Mouse (Mus musculus) neural tube, embryonic 12.5 days (tissue): ENCODE results near the gene Tmem132b. TPM values are rescaled to one million over a fixed set of nuclear protein-coding genes. Genes with fewer than 3 reads are reported as not detected.
A peak's percentile ranks its signal among the peaks of the same experiment; 100 is the strongest.
"Not testable (repeated sequence)": the region's sequence is repeated elsewhere in the genome, so short reads cannot be mapped to it uniquely, and the experiment has no call there.

Experiments used
- ATAC-seq: fragments of 200-750 bp; cut with Nextera tagmentation; 2 replicates; pipeline ENCODE4 v1.8.0; 2017; ENCODE audit warnings: low read depth, mild to moderate bottlenecking, moderate TSS enrichment, moderate library complexity; ENCODE audit not compliant: low FRiP score
- H3K27ac ChIP-seq: fragments of 300-500 bp; sonication (generic); 2 replicates; pipeline ENCODE4 v1.5.1; 2016
- H3K27me3 ChIP-seq: fragments of 300-500 bp; sonication (generic); replicated peaks from 2 replicates; pipeline ENCODE4 v1.6.1; 2016; ENCODE audit warnings: mild to moderate bottlenecking
- H3K36me3 ChIP-seq: fragments of 300-500 bp; sonication (generic); 2 replicates; pipeline ENCODE4 v1.6.1; 2016; ENCODE audit warnings: mild to moderate bottlenecking
- H3K4me1 ChIP-seq: fragments of 300-500 bp; sonication (generic); 2 replicates; pipeline ENCODE4 v1.6.1; 2016
- H3K4me2 ChIP-seq: fragments of 300-500 bp; sonication (generic); replicated peaks from 2 replicates; pipeline ENCODE4 v1.6.1; 2016; ENCODE audit warnings: mild to moderate bottlenecking
- H3K4me3 ChIP-seq: fragments of 300-500 bp; sonication (generic); 2 replicates; pipeline ENCODE4 v1.5.1; 2016
- H3K9ac ChIP-seq: fragments of 300-500 bp; sonication (generic); 2 replicates; pipeline ENCODE4 v1.6.1; 2016; ENCODE audit warnings: mild to moderate bottlenecking
- H3K9me3 ChIP-seq: fragments of 300-500 bp; sonication (generic); 2 replicates; pipeline ENCODE4 v1.6.1; 2016; ENCODE audit warnings: mild to moderate bottlenecking
- WGBS: fragments of 180-500 bp; shearing (Covaris S2); methylation state at CpG from one replicate; pipeline ENCODE4 v1.1.7; 2016; 5-methylcytosine and 5-hydroxymethylcytosine counted together
- polyA plus RNA-seq: library from polyadenylated mRNA; unstranded; fragments of >200 nt; fragmentation: Nextera tagmentation; extraction: Ambion mirVana; gene quantifications from 2 replicates; pipeline ENCODE4 v1.2.1, GENCODE M21; 2016

Gene Tmem132b
- polyA plus RNA-seq, result 2.7 and 3.1 TPM in 2 replicates

- no peak within 1 kb of the TSS for H3K27ac ChIP-seq
- peak within 1 kb of the TSS; percentile 64 for H3K9ac ChIP-seq
- no peaks in the 10 kb centered on the region for H3K9me3 ChIP-seq
- peak within 1 kb of the TSS; percentile 95 for H3K4me2 ChIP-seq
- peaks cover 49% of the 10 kb centered on the region for H3K27me3 ChIP-seq
- H3K4me3 ChIP-seq, result peak within 1 kb of the TSS; percentile 58
- 3% methylated on average over 25 of the region's 25 CpGs for WGBS
- ATAC-seq, result peak; percentile 25
- H3K4me1 ChIP-seq, result peaks cover 42% of the 10 kb centered on the region
- H3K36me3 ChIP-seq, result no peaks in the 10 kb centered on the region
Observed at GRCm38 (mm10) chr5:125531634-125532033, at the start of gene Tmem132b. TSS of gene Tmem132b (plus strand) at chr5:125531774.

GRCm38 (mm10) chr5:125482474-125482873 lies 49.1 kb upstream of the Tmem132b start:
- Histone ChIP-seq H3K36me3 (peaks cover 34% of the 10 kb centered on the region), H3K4me2 (no peak overlapping the region), H3K9me3 (no peaks in the 10 kb centered on the region), H3K4me1 (peaks cover 12% of the 10 kb centered on the region), H3K27ac (no peak overlapping the region), H3K9ac (no peak overlapping the region), H3K27me3 (no peaks in the 10 kb centered on the region), H3K4me3 (no peak overlapping the region)
- WGBS, result 91% methylated on average over 7 of the region's 7 CpGs
- no peak for ATAC-seq

GRCm38 (mm10) chr5:125483712-125484611 lies 47.6 kb upstream of the Tmem132b start:
- Histone ChIP-seq H3K4me1 (peaks cover 12% of the 10 kb centered on the region; the same call in 1 of the 2 replicates), H3K4me3 (no peak overlapping the region), H3K9me3 (no peaks in the 10 kb centered on the region), H3K9ac (no peak overlapping the region), H3K27ac (no peak overlapping the region), H3K27me3 (no peaks in the 10 kb centered on the region), H3K4me2 (no peak overlapping the region), H3K36me3 (peaks cover 39% of the 10 kb centered on the region)
- ATAC-seq, result no peak
- 75% methylated on average over 6 of the region's 6 CpGs for WGBS

GRCm38 (mm10) chr5:125485031-125485778 lies 46.4 kb upstream of the Tmem132b start:
- no peak overlapping the region for H3K4me3 ChIP-seq
- peaks cover 12% of the 10 kb centered on the region; the same call in 1 of the 2 replicates for H3K4me1 ChIP-seq
- H3K9ac ChIP-seq, result no peak overlapping the region
- H3K9me3 ChIP-seq, result no peaks in the 10 kb centered on the region
- 92% methylated on average over 4 of the region's 4 CpGs for WGBS
- H3K27me3 ChIP-seq, result no peaks in the 10 kb centered on the region
- ATAC-seq, result no peak
- no peak overlapping the region for H3K27ac ChIP-seq
- no peak overlapping the region for H3K4me2 ChIP-seq
- peaks cover 47% of the 10 kb centered on the region for H3K36me3 ChIP-seq

GRCm38 (mm10) chr5:125486088-125486487 lies 45.5 kb upstream of the Tmem132b start:
- H3K36me3 ChIP-seq, result peaks cover 55% of the 10 kb centered on the region
- no peak overlapping the region for H3K9ac ChIP-seq
- peaks cover 12% of the 10 kb centered on the region; the same call in 1 of the 2 replicates for H3K4me1 ChIP-seq
- no peak overlapping the region for H3K4me2 ChIP-seq
- no peak overlapping the region for H3K4me3 ChIP-seq
- ATAC-seq, result no peak
- no peak overlapping the region for H3K27ac ChIP-seq
- no peaks in the 10 kb centered on the region for H3K9me3 ChIP-seq
- no peaks in the 10 kb centered on the region for H3K27me3 ChIP-seq
- 93% methylated on average over 1 of the region's 1 CpGs for WGBS

- no peak overlapping the region for H3K9ac ChIP-seq
- H3K27ac ChIP-seq, result no peak overlapping the region; the same call in 1 of the 2 replicates
- 64% methylated on average over 11 of the region's 11 CpGs for WGBS
- no peak overlapping the region for H3K4me2 ChIP-seq
- peaks cover 12% of the 10 kb centered on the region; the same call in 1 of the 2 replicates for H3K4me1 ChIP-seq
- H3K4me3 ChIP-seq, result no peak overlapping the region
- no peaks in the 10 kb centered on the region for H3K27me3 ChIP-seq
- H3K36me3 ChIP-seq, result peaks cover 55% of the 10 kb centered on the region
- H3K9me3 ChIP-seq, result no peaks in the 10 kb centered on the region
- ATAC-seq, result peak; percentile 74
Observed at GRCm38 (mm10) chr5:125487375-125488115, 44.0 kb upstream of the Tmem132b start.

- 78% methylated on average over 4 of the region's 4 CpGs for WGBS
- no peak overlapping the region for H3K4me3 ChIP-seq
- H3K4me1 ChIP-seq, result peaks cover 12% of the 10 kb centered on the region; the same call in 1 of the 2 replicates
- H3K27me3 ChIP-seq, result no peaks in the 10 kb centered on the region
- no peak overlapping the region for H3K27ac ChIP-seq
- H3K4me2 ChIP-seq, result no peak overlapping the region
- H3K36me3 ChIP-seq, result peaks cover 56% of the 10 kb centered on the region
- H3K9ac ChIP-seq, result no peak overlapping the region
- no peaks in the 10 kb centered on the region for H3K9me3 ChIP-seq
- 0 out of 2 replicates have a peak, but pooled peaks have one; percentile 63 for ATAC-seq
Observed at GRCm38 (mm10) chr5:125488116-125488455, 43.5 kb upstream of the Tmem132b start.

GRCm38 (mm10) chr5:125488953-125489352 lies 42.6 kb upstream of the Tmem132b start:
- not testable (repeated sequence) for H3K4me3 ChIP-seq, H3K4me2 ChIP-seq, H3K27ac ChIP-seq, H3K9me3 ChIP-seq, H3K9ac ChIP-seq, H3K27me3 ChIP-seq, ATAC-seq
- peaks cover 12% of the 10 kb centered on the region; the same call in 1 of the 2 replicates for H3K4me1 ChIP-seq
- H3K36me3 ChIP-seq, result peaks cover 51% of the 10 kb centered on the region
- WGBS, result 94% methylated on average over 5 of the region's 5 CpGs

- ATAC-seq, result no peak
- Histone ChIP-seq H3K9ac (no peak overlapping the region), H3K4me2 (no peak overlapping the region), H3K27me3 (no peaks in the 10 kb centered on the region), H3K36me3 (peaks cover 56% of the 10 kb centered on the region), H3K9me3 (no peaks in the 10 kb centered on the region), H3K4me3 (no peak overlapping the region), H3K4me1 (peaks cover 12% of the 10 kb centered on the region; the same call in 1 of the 2 replicates), H3K27ac (no peak overlapping the region)
- 91% methylated on average over 10 of the region's 10 CpGs for WGBS
Observed at GRCm38 (mm10) chr5:125491107-125491506, 40.5 kb upstream of the Tmem132b start.

GRCm38 (mm10) chr5:125492379-125493092 lies 39.0 kb upstream of the Tmem132b start:
- Histone ChIP-seq H3K9ac (no peak overlapping the region), H3K4me2 (no peak overlapping the region), H3K4me1 (peaks cover 6% of the 10 kb centered on the region; the same call in 1 of the 2 replicates), H3K27me3 (no peaks in the 10 kb centered on the region), H3K27ac (no peak overlapping the region), H3K9me3 (no peaks in the 10 kb centered on the region), H3K36me3 (peaks cover 54% of the 10 kb centered on the region), H3K4me3 (no peak overlapping the region)
- no peak for ATAC-seq
- WGBS, result 67% methylated on average over 17 of the region's 17 CpGs

GRCm38 (mm10) chr5:125493093-125493423 lies 38.5 kb upstream of the Tmem132b start:
- H3K4me1 ChIP-seq, result peaks cover under 1% of the 10 kb centered on the region; the same call in 1 of the 2 replicates
- WGBS, result 77% methylated on average over 5 of the region's 5 CpGs
- no peaks in the 10 kb centered on the region for H3K27me3 ChIP-seq
- H3K9ac ChIP-seq, result no peak overlapping the region
- no peak for ATAC-seq
- H3K9me3 ChIP-seq, result no peaks in the 10 kb centered on the region
- no peak overlapping the region for H3K4me3 ChIP-seq
- H3K4me2 ChIP-seq, result no peak overlapping the region
- H3K27ac ChIP-seq, result no peak overlapping the region
- peaks cover 50% of the 10 kb centered on the region for H3K36me3 ChIP-seq
